Mouse (Mus musculus) lung, embryonic 16.5 days (tissue): ENCODE measurements around the gene Setd1b. TPM values are rescaled to one million over a fixed set of nuclear protein-coding genes. Genes with fewer than 3 reads are reported as not detected.

Source experiments
- ATAC-seq: fragments of 200-750 bp; cut with Nextera tagmentation; 2 replicates; pipeline ENCODE4 v1.8.0; 2017; ENCODE audit warnings: low read depth, mild to moderate bottlenecking, moderate library complexity
- H3K27ac ChIP-seq: fragments of 300-500 bp; sonication (generic); 2 replicates; pipeline ENCODE4 v1.5.1; 2014; ENCODE audit warnings: mild to moderate bottlenecking, control low read depth, low read length
- H3K27me3 ChIP-seq: fragments of 300-500 bp; sonication (generic); 2 replicates; pipeline ENCODE4 v1.6.1; 2014; ENCODE audit warnings: low read depth, low read length, mixed read lengths; ENCODE audit not compliant: control insufficient read depth, insufficient read depth
- H3K36me3 ChIP-seq: fragments of 300-500 bp; sonication (generic); 2 replicates; pipeline ENCODE4 v1.6.1; 2014; ENCODE audit warnings: low read length; ENCODE audit not compliant: control insufficient read depth, insufficient read depth
- H3K4me1 ChIP-seq: fragments of 300-500 bp; sonication (generic); replicated peaks from 2 replicates; pipeline ENCODE4 v1.6.1; 2014; ENCODE audit warnings: low read length, mixed read lengths; ENCODE audit not compliant: control insufficient read depth, insufficient read depth
- H3K4me2 ChIP-seq: fragments of 300-500 bp; sonication (generic); 2 replicates; pipeline ENCODE4 v1.6.1; 2014; ENCODE audit warnings: low read depth, low read length, control low read depth
- H3K4me3 ChIP-seq: fragments of 300-500 bp; sonication (generic); 2 replicates; pipeline ENCODE4 v1.5.1; 2014; ENCODE audit warnings: mild to moderate bottlenecking, low read length, control low read depth
- H3K9ac ChIP-seq: fragments of 300-500 bp; sonication (generic); 2 replicates; pipeline ENCODE4 v1.6.1; 2014; ENCODE audit warnings: low read length, control low read depth
- H3K9me3 ChIP-seq: fragments of 300-500 bp; sonication (generic); 2 replicates; pipeline ENCODE4 v1.6.1; 2016; ENCODE audit warnings: low read length; ENCODE audit not compliant: control insufficient read depth
- WGBS: fragments of 180-500 bp; shearing (Covaris S2); extraction: QIAGEN DNeasy Blood & Tissue Kit; methylation state at CpG from one replicate; pipeline ENCODE4 v1.1.7; 2014; 5-methylcytosine and 5-hydroxymethylcytosine counted together
- polyA plus RNA-seq: library from polyadenylated mRNA; unstranded; fragments of >200 nt; fragmentation: Nextera tagmentation; extraction: Ambion mirVana; gene quantifications from 2 replicates; pipeline ENCODE4 v1.2.1, GENCODE M21; 2015

The Setd1b gene
- polyA plus RNA-seq, 1 experiment from 2014 or later = 9.1 TPM

DNA sequence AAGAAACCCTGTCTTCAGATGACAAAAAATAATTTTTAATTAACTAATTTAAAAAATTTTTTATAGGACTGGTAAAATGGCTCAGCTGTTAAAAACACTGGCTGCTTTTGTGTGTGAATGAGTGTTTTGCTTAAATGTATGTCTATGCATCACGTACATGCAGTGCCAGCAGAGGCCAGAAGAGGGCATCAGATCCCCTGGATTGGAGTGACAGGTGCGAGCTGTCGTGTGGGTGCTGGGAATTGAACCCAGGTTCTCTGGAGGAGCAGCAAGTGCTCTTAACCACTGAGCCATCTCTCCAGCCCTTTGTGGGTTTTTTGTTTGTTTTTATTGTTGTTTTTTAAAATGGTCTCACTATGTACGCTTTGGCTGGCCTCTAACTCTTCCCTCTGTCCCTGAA is 19.8 kb upstream of the Setd1b start:
- H3K36me3 ChIP-seq = no peaks in the 10 kb centered on the region; the same call in 1 of the 2 replicates
- H3K27ac ChIP-seq = no peak overlapping the region
- H3K4me2 ChIP-seq = no peak overlapping the region
- no peaks in the 10 kb centered on the region for H3K9me3 ChIP-seq
- H3K27me3 ChIP-seq = no peaks in the 10 kb centered on the region
- ATAC-seq = no peak
- no peak overlapping the region for H3K9ac ChIP-seq
- H3K4me3 ChIP-seq = no peak overlapping the region
- H3K4me1 ChIP-seq = peaks cover 8% of the 10 kb centered on the region
- 92% methylated on average over 4 of the region's 4 CpGs for WGBS

DNA sequence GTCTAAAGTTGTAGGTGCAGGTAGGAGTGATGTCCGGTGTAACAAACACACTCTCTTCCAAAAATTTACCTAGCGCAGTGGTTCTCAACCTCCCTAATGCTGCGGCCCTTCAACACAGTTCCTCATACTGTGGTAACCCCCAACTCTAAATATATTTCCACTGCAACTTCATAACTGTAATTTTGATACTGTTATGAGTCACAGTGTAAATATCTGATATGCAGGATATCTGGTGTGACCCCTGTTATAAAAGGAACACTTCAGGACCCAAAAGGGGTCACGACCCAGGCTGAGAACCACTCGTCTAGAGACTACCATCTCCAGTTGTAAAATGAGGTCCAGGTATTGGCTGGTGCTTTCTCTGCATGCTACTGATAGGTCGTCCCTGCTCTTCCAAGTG is 16.9 kb upstream of the Setd1b start:
- Histone ChIP-seq H3K27me3 (no peaks in the 10 kb centered on the region), H3K4me2 (no peak overlapping the region), H3K27ac (no peak overlapping the region), H3K4me1 (peaks cover 11% of the 10 kb centered on the region), H3K4me3 (no peak overlapping the region), H3K36me3 (no peaks in the 10 kb centered on the region; the same call in 1 of the 2 replicates), H3K9ac (no peak overlapping the region), H3K9me3 (no peaks in the 10 kb centered on the region)
- no peak for ATAC-seq
- whole genome bisulfite sequencing = 77% methylated on average over 6 of the region's 6 CpGs

DNA sequence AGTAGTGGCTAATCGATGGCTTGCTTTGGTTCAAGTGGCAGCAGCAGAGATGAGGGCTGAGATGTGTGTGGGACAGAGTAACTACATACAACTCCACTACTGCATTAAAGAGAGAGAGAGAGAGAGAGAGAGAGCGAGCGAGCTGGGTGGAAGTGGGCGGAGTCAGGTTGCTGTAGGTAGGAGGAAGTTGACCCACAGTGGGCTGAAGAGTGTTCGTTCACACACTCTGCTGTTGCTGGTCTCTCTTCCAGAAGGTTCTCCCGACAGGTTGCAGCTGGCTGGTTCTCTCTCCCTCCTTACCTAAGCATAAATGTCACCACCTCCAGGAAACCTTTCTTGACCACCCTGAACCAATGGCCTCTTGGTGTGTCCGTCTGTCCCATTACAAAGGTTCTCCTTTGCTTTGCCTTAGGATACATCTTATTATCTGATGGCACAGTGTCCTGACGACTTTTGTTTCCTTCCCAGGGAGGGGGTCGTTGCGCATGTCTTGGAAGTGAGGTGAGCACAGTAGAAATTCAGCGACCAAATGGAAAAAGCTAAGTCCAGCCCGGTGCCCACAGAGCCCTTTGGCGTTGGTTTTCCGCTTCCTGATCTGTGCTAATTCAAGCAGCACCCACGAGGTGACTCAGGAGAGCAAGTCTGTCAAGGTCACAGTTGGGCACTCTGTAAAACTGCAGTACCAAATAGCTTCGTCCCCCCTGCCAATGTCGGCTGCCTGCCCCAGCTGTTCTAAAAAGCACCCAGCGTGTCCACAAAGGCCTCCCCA is 16.2 kb upstream of the Setd1b start:
- Histone ChIP-seq H3K27me3 (no peaks in the 10 kb centered on the region), H3K27ac (no peak overlapping the region), H3K4me1 (peaks cover 11% of the 10 kb centered on the region), H3K4me3 (no peak overlapping the region), H3K9me3 (no peaks in the 10 kb centered on the region), H3K36me3 (no peaks in the 10 kb centered on the region; the same call in 1 of the 2 replicates), H3K9ac (no peak overlapping the region), H3K4me2 (no peak overlapping the region)
- ATAC-seq = no peak
- WGBS = 66% methylated on average over 18 of the region's 18 CpGs

DNA sequence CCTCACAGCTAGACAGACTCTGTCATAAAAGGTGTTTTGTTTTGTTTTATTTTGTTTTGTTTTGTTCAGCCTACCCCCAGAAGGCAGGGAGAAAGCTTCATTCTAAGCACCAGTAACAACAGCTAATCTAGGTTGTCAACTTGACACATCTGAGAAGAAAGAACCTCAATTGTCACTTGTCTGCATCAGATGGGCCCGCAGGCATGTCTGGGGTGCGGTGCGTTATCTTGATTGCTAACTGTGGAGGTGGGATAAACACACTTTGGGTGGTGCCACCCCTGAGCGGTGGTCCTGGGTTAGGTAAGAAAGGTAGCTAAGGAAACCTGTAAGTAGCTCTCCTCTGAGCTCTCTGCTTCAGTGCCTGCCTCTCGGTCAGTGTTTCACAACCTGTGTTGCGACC is 15.0 kb upstream of the Setd1b start:
- WGBS = 63% methylated on average over 6 of the region's 6 CpGs
- H3K27me3 ChIP-seq = no peaks in the 10 kb centered on the region
- ATAC-seq = no peak

DNA sequence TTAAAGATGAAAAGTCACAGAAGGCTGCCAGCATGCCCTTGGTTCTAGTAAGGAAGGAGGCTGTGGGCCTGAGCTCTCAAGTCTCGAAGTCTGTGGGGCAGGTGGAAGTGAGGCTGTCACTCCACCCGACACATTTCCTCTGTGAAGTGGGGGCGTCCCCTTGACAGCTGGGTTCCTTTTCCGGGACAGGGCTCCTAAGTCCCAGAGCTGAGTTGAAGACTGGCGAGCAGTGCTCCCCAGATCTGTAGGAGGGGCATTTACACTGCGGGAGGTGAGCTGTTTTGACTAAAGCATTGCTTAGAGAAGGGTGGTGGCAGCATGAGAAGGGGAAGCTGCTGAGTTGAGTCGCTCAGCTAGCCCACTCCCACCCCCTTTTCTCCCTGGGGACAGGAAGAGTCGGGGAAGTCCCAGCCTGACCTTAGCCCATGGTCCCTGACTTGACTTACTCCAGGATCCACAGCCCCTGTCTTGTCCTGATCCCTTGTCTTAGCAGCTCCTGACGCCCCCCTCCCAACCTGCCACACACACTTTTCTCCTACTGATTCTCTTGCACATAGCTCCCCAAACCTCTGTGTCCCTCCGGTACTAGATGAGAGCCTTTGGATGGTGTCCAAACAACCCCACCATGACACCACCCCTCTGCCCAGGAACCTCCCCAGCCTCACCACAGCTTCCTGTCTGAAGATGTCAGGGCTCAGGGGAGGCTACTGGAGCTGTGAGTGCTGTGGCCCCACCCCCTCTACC is 13.4 kb upstream of the Setd1b start:
- H3K27ac ChIP-seq = no peak overlapping the region
- H3K4me1 ChIP-seq = peaks cover 28% of the 10 kb centered on the region
- H3K27me3 ChIP-seq = no peaks in the 10 kb centered on the region
- ATAC-seq = no peak
- H3K9ac ChIP-seq = no peak overlapping the region
- H3K4me2 ChIP-seq = no peak overlapping the region
- 44% methylated on average over 10 of the region's 10 CpGs for WGBS
- no peaks in the 10 kb centered on the region for H3K9me3 ChIP-seq
- H3K4me3 ChIP-seq = no peak overlapping the region
- no peaks in the 10 kb centered on the region; the same call in 1 of the 2 replicates for H3K36me3 ChIP-seq

More for the DNA sequence above, 15.0 kb upstream of the Setd1b start:
- Histone ChIP-seq H3K27ac (no peak overlapping the region), H3K9me3 (no peaks in the 10 kb centered on the region), H3K4me3 (no peak overlapping the region), H3K9ac (no peak overlapping the region), H3K36me3 (no peaks in the 10 kb centered on the region; the same call in 1 of the 2 replicates), H3K4me2 (no peak overlapping the region), H3K4me1 (peaks cover 15% of the 10 kb centered on the region)

DNA sequence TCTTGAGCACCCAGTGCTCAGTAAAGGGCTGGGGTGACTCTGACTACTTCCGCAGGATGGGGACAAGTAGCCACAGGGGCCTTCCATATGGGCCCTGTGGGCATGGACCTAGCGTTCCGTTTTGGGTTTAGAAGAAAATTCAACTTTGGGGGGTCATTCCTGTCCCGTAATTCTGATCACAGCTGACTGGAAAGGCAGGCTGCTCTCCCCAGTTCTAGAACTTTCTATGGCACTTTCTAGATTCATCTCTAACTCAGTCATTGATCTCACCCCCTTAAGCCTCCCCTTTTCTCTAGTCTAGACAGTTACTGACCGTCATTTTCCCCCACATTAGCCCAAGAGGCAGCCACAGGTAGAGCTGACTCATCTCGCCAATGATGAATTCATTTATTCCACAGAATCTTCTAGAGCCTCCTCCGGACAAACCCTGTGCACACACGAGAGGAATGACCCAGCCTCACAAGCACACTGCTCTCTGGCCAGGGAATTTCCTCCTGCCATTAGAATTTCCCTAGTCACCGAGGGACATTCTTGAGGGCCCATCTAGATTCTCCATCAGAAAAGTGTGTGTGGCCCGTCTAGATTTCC is 12.7 kb upstream of the Setd1b start:
- no peaks in the 10 kb centered on the region for H3K36me3 ChIP-seq
- H3K9ac ChIP-seq = no peak overlapping the region
- H3K4me2 ChIP-seq = no peak overlapping the region
- H3K4me3 ChIP-seq = no peak overlapping the region
- WGBS = 70% methylated on average over 10 of the region's 10 CpGs
- no peak overlapping the region for H3K27ac ChIP-seq
- peaks cover 34% of the 10 kb centered on the region for H3K4me1 ChIP-seq
- no peak for ATAC-seq
- H3K9me3 ChIP-seq = no peaks in the 10 kb centered on the region
- no peaks in the 10 kb centered on the region for H3K27me3 ChIP-seq

DNA sequence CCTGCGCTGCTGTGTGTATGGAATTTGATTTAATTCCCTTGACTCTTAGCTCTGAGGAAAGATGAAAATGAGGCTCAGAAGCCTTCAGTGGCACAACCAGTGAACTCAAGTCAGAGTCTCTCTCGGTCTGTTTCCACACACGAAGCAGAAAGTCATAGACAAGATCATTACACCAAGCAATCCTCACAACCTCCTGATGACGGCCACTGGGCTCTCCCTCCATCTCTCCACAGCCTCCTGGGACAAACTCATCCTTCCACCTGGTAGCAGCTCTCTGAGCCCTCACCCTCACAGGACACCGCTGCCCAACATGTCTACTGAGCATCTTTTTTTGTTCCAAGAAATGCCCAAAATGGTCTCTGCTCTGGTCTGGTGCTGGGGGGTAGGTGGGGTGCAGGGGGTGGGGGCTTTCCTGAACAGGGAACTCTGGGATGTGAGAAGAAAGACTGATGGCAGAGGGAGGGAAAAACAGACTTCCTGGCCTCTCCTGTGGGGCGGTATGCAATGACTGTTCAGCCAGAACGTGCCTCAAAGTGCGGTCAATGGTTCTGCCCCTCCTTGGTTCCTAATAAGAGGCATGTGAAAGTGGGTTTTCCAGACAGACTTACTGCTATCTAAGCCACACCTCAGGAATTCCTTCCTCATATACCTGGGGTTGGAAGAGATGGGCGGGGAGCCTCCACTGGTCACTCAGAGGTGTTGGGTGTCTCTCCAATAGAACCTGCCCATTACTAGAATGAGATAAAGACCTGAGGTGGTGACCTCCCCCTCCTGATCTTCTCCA is 11.8 kb upstream of the Setd1b start:
- Histone ChIP-seq H3K27me3 (no peaks in the 10 kb centered on the region), H3K4me2 (no peak overlapping the region), H3K36me3 (no peaks in the 10 kb centered on the region), H3K9me3 (no peaks in the 10 kb centered on the region), H3K4me1 (peaks cover 44% of the 10 kb centered on the region), H3K4me3 (no peak overlapping the region), H3K27ac (no peak overlapping the region), H3K9ac (no peak overlapping the region)
- ATAC-seq = no peak
- 82% methylated on average over 9 of the region's 9 CpGs for WGBS

DNA sequence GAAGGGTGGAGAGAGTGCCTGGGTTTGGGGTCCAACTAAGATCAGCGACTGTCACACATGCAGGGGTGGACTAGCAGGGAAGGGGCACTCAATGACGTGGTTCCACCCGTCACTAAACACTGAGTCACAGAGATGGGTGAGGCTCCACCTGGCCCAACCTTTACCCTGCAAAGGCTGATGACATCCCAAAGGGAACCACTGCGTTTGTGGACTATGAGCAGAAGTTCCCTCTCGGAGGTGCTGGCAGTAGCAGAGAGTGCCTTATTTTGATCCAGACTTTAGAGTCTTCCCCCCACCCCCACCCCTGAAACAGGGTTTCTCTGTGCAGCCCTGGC is 11.2 kb upstream of the Setd1b start:
- Histone ChIP-seq H3K4me3 (no peak overlapping the region), H3K9ac (no peak overlapping the region)
- WGBS = 88% methylated on average over 5 of the region's 5 CpGs

More for the DNA sequence above, 11.2 kb upstream of the Setd1b start:
- Histone ChIP-seq H3K4me2 (no peak overlapping the region), H3K27me3 (no peaks in the 10 kb centered on the region), H3K9me3 (no peaks in the 10 kb centered on the region), H3K36me3 (no peaks in the 10 kb centered on the region), H3K27ac (no peak overlapping the region), H3K4me1 (peaks cover 48% of the 10 kb centered on the region)
- ATAC-seq = no peak
